Mouse (Mus musculus) hematopoietic stem cell, adult 5-6 weeks (primary cell): Measurements from ENCODE around the gene Fndc3b. TPM values are rescaled to one million over a fixed set of nuclear protein-coding genes. Genes with fewer than 3 reads are reported as not detected.

ENCODE experiments used
- ATAC-seq, 2 experiments: fragments of 125-278 bp in 1 of 2; replicated peaks in 1 of 2; 2 replicates each; pipeline ENCODE4 v1.8.0; 2016 to 2017; ENCODE audit warnings: inconsistent platforms in 2 of 2, mild to moderate bottlenecking in 2 of 2, moderate number of reproducible peaks in 2 of 2, low read depth in 1 of 2, moderate TSS enrichment in 1 of 2; ENCODE audit not compliant: low FRiP score in 2 of 2, poor library complexity in 2 of 2, severe bottlenecking in 2 of 2, insufficient read depth in 1 of 2, low TSS enrichment in 1 of 2
- total RNA-seq: library from RNA; stranded (forward); fragments of 172-1452, 232-1000 nt; gene quantifications from 2 replicates; pipeline ENCODE4 v1.2.3, GENCODE M21; 2017

Fndc3b gene
- total RNA-seq, 1 experiment from 2014 or later: 6.5 TPM

- no peak for ATAC-seq
Measured at GRCm38 (mm10) chr3:27588604-27589003, 122.5 kb downstream of the Fndc3b start.

GRCm38 (mm10) chr3:27584607-27585605, 126.2 kb downstream of the Fndc3b start:
- peak; percentile 42 to 76; a peak in 3 of 4 replicates for ATAC-seq

- no peak for ATAC-seq
Measured at GRCm38 (mm10) chr3:27581931-27582840, 128.9 kb downstream of the Fndc3b start.

- ATAC-seq: no peak
Measured at GRCm38 (mm10) chr3:27580956-27581355, 130.2 kb downstream of the Fndc3b start.

GRCm38 (mm10) chr3:27579894-27580613, 131.1 kb downstream of the Fndc3b start:
- ATAC-seq: no peak

- peak; percentile 14 to 17; a peak in 2 of 4 replicates for ATAC-seq
Measured at GRCm38 (mm10) chr3:27579229-27579628, 131.9 kb downstream of the Fndc3b start.

- ATAC-seq: no peak
Measured at GRCm38 (mm10) chr3:27577349-27578025, 133.6 kb downstream of the Fndc3b start.

DNA sequence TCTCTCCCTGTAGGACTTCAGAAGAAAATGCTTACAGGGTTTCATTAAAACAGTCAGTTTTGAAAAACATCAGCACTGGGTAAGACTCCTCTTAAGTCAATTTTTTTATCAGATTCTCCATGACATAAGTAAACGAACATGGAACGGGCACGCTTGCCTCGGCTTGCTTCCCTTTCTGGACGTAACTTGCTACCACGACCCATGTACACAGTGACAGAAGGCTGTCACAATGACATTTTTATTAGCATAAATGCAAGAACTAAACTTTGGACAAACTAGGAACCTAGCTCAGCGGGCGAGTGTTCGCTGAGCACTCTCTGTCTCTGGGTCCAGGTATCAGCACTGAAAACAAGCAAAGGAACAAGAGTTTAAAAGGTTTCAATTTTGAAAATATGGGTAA, 136.9 kb downstream of the Fndc3b start:
- ATAC-seq: no peak

DNA sequence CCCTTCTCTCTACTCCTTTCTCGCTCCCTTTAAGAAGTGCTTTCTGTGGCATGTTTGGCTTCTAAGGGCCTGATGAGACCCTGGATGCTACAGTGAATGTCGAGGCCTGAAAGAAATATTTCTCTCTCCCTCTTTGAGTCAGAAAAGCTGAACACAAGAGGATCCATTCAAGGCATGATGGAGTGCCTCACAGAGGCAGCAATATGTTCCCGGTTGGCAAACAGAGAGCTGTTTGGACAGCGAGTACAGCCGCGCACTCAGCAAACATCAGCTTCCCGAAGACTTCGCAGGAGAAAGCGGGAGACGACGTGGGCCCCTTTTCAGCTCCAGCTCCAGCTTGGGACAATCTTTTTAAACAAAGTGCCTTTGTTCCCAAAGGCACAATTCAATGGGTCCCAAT, 137.6 kb downstream of the Fndc3b start:
- no peak for ATAC-seq

DNA sequence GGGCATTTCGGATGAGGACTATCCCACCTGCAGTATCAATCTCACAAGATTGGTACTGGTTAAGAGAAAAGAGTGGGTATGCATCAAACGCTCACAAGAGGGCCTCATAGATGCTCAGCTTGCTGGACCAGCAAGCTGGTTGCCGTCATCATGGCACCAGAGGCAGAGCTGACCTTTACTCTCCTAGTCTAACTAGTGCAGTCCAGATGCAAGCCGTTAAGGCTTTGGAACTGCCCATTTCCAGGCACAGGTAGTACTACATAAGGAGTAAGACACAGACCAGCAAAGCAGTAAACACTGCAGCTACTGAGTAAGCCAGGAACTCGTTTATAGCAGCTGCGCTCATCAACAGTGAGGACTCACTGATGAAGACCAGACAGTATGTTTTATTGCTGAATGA, 138.8 kb downstream of the Fndc3b start:
- ATAC-seq: no peak; a peak in 1 of 4 replicates

DNA sequence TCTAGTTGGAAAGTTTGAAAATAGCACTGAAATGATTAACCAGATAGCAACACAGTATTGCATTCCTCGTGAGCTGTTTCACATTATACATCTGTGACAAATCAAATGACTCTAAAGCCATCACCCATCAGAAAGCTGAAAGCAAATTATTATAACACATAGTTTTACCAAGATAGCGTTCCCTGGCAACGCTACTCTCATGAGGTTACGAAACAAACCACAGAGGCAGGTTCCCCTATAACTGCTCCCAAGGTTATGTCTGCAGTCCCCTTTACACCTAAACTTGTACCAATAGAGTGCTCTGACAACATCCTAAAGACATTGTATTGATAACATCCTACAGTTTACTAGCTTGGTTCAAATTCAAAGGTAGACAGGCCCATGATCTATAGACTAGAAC, 145.8 kb downstream of the Fndc3b start:
- peak; percentile 42 to 67; a peak in 3 of 4 replicates for ATAC-seq

DNA sequence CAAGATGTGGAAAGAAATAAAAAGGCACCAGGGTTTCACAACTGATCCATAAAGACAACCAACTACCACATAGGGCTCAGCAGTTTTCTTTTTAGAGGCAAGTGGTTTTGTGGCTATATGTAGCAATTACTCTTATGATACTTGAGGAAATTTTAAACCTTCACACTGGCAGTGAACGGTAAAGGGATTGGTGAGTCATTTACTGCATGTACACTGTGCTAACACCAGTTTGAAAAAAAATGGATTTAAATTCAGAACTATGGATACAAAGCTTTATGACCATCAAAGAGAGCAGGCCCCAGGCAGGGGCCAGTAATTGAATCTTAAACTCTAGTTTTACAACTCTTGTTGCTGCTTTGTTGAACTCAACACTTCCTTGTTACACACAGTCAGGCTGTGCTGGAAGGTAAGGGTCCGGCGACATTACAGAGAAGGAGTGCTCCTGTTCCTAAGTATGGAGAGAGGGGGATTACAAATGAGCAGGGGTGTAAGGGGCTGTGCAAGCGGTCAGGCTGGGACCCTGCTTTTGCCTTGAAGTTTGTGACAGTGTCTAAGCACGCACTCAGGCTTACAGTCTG, 148.0 kb downstream of the Fndc3b start:
- ATAC-seq: peak in 1 of 2 experiments; percentile 19; a peak in 1 of 4 replicates

DNA sequence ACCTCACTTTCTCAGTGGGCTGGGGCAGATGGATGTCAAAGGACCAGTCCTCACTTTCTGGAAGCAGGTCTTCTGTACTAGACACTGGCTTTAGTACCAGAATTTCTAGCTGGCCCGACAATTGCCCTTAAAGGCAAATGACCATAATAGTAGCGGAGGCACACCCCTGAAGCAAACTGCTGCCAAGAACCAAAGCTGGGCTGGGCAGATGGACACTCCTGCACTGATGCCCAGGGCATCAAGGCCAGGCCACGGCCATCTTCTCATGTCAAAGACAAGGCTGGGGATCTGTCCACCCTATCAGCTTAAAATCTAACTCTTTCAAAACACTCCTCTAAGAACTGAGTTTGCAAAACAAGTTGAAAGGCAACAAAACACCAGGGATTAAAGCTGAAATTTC, 148.6 kb downstream of the Fndc3b start:
- no peak for ATAC-seq

GRCm38 (mm10) chr3:27561921-27562320, 149.2 kb downstream of the Fndc3b start:
- no peak for ATAC-seq

GRCm38 (mm10) chr3:27559316-27559715, 151.8 kb downstream of the Fndc3b start:
- no peak for ATAC-seq
